Mouse (Mus musculus) Patski (cell line): ENCODE results near the gene Cacna1d. TPM values are rescaled to one million over a fixed set of nuclear protein-coding genes. Genes with fewer than 3 reads are reported as not detected.

Experiments used
- ATAC-seq: fragments of 100-300 bp; one replicate; pipeline ENCODE4 v1.8.0; 2021
- CTCF ChIA-PET: fragments of 350-600 bp; sonication (Branson Sonifier 250); formaldehyde crosslinking; loops from one replicate; lab custom pipeline; 2022; ENCODE audit warnings: inconsistent platforms; lab: Charles Lee
- POLR2A ChIA-PET: fragments of 350-600 bp; sonication (Branson Sonifier 250); formaldehyde crosslinking; loops from one replicate; lab custom pipeline; 2022; ENCODE audit warnings: antibody characterized with exemption, inconsistent platforms; lab: Charles Lee
- DNase-seq: peaks from one replicate; pipeline ENCODE4 v3.0.0-alpha.2; 2011; ENCODE audit warnings: low read depth, low spot score
- H3K27me3 ChIP-seq: fragments of 371-371 bp; one replicate; pipeline ENCODE4 v1.5.1; 2021
- CTCF ChIP-seq: fragments of 100-300 bp; IDR thresholded peaks from one replicate; pipeline ENCODE4 v1.5.1; 2021
- in situ Hi-C: fragments of 300-500 bp; cut with MboI; formaldehyde crosslinking; loops from 3 replicates; pipeline ENCODE4 v1.11.1; 2018; ENCODE audit warnings: low pct_unique_long_range_greater_than_20kb, mixed read lengths
- polyA plus RNA-seq: library from polyadenylated mRNA; unstranded; gene quantifications from one replicate; pipeline ENCODE4 v1.2.3, GENCODE M21; 2021

Cacna1d gene
- polyA plus RNA-seq, 1 experiment from 2014 or later = 0.05 TPM

GRCm38 (mm10) chr14:30185616-30186274 is 305.5 kb downstream of the Cacna1d start:
- H3K27me3 ChIP-seq = peaks cover 49% of the 10 kb centered on the region
- no peak for DNase-seq
- in situ Hi-C loops = no loop called here
- no peak for TF ChIP-seq CTCF
- CTCF ChIA-PET = no interaction called here
- POLR2A ChIA-PET = no interaction called here
- ATAC-seq = no peak

GRCm38 (mm10) chr14:30184445-30185152 is 306.7 kb downstream of the Cacna1d start:
- POLR2A ChIA-PET = no interaction called here
- in situ Hi-C loops = no loop called here
- no peak for DNase-seq
- CTCF ChIA-PET = no interaction called here
- TF ChIP-seq CTCF = no peak
- peaks cover 58% of the 10 kb centered on the region for H3K27me3 ChIP-seq
- no peak for ATAC-seq

GRCm38 (mm10) chr14:30184013-30184412 is 307.2 kb downstream of the Cacna1d start:
- DNase-seq (no peak), ATAC-seq (no peak)
- CTCF ChIA-PET = no interaction called here
- TF ChIP-seq CTCF = no peak
- peaks cover 63% of the 10 kb centered on the region for H3K27me3 ChIP-seq
- POLR2A ChIA-PET = no interaction called here
- in situ Hi-C loops = no loop called here

- ChIA-PET POLR2A (no interaction called here), CTCF (no interaction called here)
- no peak for ATAC-seq
- H3K27me3 ChIP-seq = peaks cover 63% of the 10 kb centered on the region
- TF ChIP-seq CTCF = no peak
- DNase-seq = no peak
- in situ Hi-C loops = no loop called here
Observed at GRCm38 (mm10) chr14:30182624-30183524, 308.4 kb downstream of the Cacna1d start.

GRCm38 (mm10) chr14:30178306-30178705 is 312.9 kb downstream of the Cacna1d start:
- ATAC-seq = no peak
- no peak for TF ChIP-seq CTCF
- POLR2A ChIA-PET = no interaction called here

GRCm38 (mm10) chr14:30177850-30178249 is 313.4 kb downstream of the Cacna1d start:
- peaks cover 24% of the 10 kb centered on the region for H3K27me3 ChIP-seq
- ChIA-PET CTCF (no interaction called here), POLR2A (no interaction called here)
- DNase-seq (peak; percentile 7), ATAC-seq (no peak)
- no peak for TF ChIP-seq CTCF
- in situ Hi-C loops = no loop called here

More at GRCm38 (mm10) chr14:30178306-30178705, 312.9 kb downstream of the Cacna1d start:
- DNase-seq = no peak
- in situ Hi-C loops = no loop called here
- CTCF ChIA-PET = no interaction called here
- peaks cover 28% of the 10 kb centered on the region for H3K27me3 ChIP-seq

GRCm38 (mm10) chr14:30175362-30175761 is 315.9 kb downstream of the Cacna1d start:
- ChIA-PET CTCF (interaction anchor here (2.0 kb wide), 1 partner anchor 13 kb away, joined by 4 read pairs; no protein-coding TSS in a partner anchor), POLR2A (no interaction called here)
- DNase-seq (no peak), ATAC-seq (no peak)
- TF ChIP-seq CTCF = no peak
- in situ Hi-C loops = no loop called here
- peaks cover 23% of the 10 kb centered on the region for H3K27me3 ChIP-seq

GRCm38 (mm10) chr14:30172821-30173755 is 318.2 kb downstream of the Cacna1d start:
- no peak for DNase-seq
- ChIA-PET POLR2A (no interaction called here), CTCF (interaction anchor here (1.2 kb wide), 1 partner anchor 20 kb away, joined by 3 read pairs; no protein-coding TSS in a partner anchor)
- ATAC-seq = no peak
- in situ Hi-C loops = no loop called here
- no peak for TF ChIP-seq CTCF
- peaks cover 12% of the 10 kb centered on the region for H3K27me3 ChIP-seq

- POLR2A ChIA-PET = no interaction called here
- CTCF ChIA-PET = no interaction called here
- ATAC-seq = no peak
- TF ChIP-seq CTCF = no peak
- in situ Hi-C loops = no loop called here
- peaks cover 17% of the 10 kb centered on the region for H3K27me3 ChIP-seq
- no peak for DNase-seq
Observed at GRCm38 (mm10) chr14:30171593-30171992, 319.7 kb downstream of the Cacna1d start.

GRCm38 (mm10) chr14:30171008-30171407 is 320.2 kb downstream of the Cacna1d start:
- ATAC-seq (no peak), DNase-seq (no peak)
- ChIA-PET CTCF (no interaction called here), POLR2A (interaction anchor here (0.5 kb wide), 1 partner anchor 212 kb away, joined by 3 read pairs; no protein-coding TSS in a partner anchor)
- TF ChIP-seq CTCF = no peak
- H3K27me3 ChIP-seq = peaks cover 19% of the 10 kb centered on the region
- in situ Hi-C loops = no loop called here
